Mouse (Mus musculus) megakaryocyte, embryonic 14.5 days (primary cell): Measurements from ENCODE around the gene Rps21.

Experiments
- FLI1 ChIP-seq: IDR thresholded peaks from 2 replicates; pipeline ENCODE4 v1.6.1; 2012; ENCODE audit warnings: low read length, inconsistent platforms, mixed read lengths
- GATA1 ChIP-seq: IDR thresholded peaks from 3 replicates; pipeline ENCODE4 v1.6.1; 2012; ENCODE audit warnings: mixed read lengths, low read length, inconsistent platforms, borderline replicate concordance

DNA sequence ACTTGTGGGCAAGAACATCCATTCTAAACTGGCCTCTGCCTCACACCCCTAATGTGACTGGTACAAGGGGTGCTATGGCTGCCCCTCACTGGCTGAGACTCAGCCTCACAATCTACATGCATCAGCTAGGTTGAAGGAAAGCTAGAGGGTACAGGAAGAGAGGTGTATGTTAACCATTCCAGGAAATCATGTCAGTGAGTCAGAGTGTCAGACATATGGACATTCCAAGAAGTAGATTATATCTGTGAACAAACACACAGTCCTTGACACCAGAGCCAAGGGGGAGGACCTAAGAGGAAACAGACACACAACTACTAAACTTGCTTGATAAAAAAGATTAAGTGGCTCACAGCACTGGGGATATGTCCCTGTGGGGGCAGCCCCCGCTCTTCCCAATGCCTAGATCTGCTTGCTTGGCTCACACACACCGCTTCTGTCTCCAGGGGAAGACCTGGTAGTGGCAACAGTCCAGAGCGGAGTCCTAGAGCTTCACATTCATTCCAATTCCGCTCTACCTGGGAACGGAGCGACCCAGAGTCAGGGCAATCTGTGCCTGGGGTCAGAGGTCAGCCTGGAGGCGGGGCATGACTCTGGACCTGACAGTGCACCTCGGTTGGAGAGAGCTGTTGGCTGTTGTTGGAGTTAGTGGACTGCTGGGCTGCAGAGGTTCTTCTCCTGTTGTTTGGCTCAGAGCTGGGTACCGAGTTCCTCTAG, 8.1 kb upstream of the Rps21 start:
- TF ChIP-seq FLI1 (no peak), GATA1 (no peak)
